Mouse (Mus musculus) layer of hippocampus, adult 18-20 months (tissue): ENCODE results near the gene 4833420G17Rik. TPM values are rescaled to one million over a fixed set of nuclear protein-coding genes. Genes with fewer than 3 reads are reported as not detected.

ENCODE experiments used
- total RNA-seq, 2 experiments: library from RNA; stranded (reverse); gene quantifications; 2 replicates each; pipeline ENCODE4 v1.2.3; 2021

4833420G17Rik gene
- total RNA-seq, 2 experiments from 2014 or later = 19.8 to 25.9 TPM

Other genes with a start within 250 kb of the 4833420G17Rik start
- gene Paip1, start 34.2 kb upstream of the 4833420G17Rik start, total RNA-seq = 10 to 100 TPM; 95.2 to 98.8 TPM
- gene Tmem267, start 25.3 kb downstream of the 4833420G17Rik start, total RNA-seq = 10 to 100 TPM; 29.4 to 30.6 TPM
- 1 to 10 TPM; 2.2 to 2.4 TPM for gene 3110070M22Rik, start 25.6 kb downstream of the 4833420G17Rik start, total RNA-seq
- 1 to 10 TPM; 1.1 to 1.2 TPM for gene Ccl28, start 161.1 kb downstream of the 4833420G17Rik start, total RNA-seq
- gene Hmgcs1, start 227.6 kb downstream of the 4833420G17Rik start, total RNA-seq = 100 to 1,000 TPM; 192 to 194 TPM